Mouse (Mus musculus) intestine, postnatal 0 days (tissue): Measurements from ENCODE around the gene Lpin2. TPM values are rescaled to one million over a fixed set of nuclear protein-coding genes. Genes with fewer than 3 reads are reported as not detected.
A peak's percentile ranks its signal among the peaks of the same experiment; 100 is the strongest.

Experiments
- ATAC-seq: fragments of 200-750 bp; cut with Nextera tagmentation; 2 replicates; pipeline ENCODE4 v1.8.0; 2017; ENCODE audit warnings: mild to moderate bottlenecking, moderate TSS enrichment, moderate library complexity
- H3K27ac ChIP-seq: fragments of 300-500 bp; sonication (generic); 2 replicates; pipeline ENCODE4 v1.5.1; 2014; ENCODE audit warnings: mild to moderate bottlenecking, low read depth, low read length, moderate library complexity
- H3K27me3 ChIP-seq: fragments of 300-500 bp; sonication (generic); replicated peaks from 2 replicates; pipeline ENCODE4 v1.6.1; 2014; ENCODE audit warnings: low read length, mixed read lengths; ENCODE audit not compliant: control insufficient read depth, insufficient read depth
- H3K36me3 ChIP-seq: fragments of 300-500 bp; sonication (generic); 2 replicates; pipeline ENCODE4 v1.6.1; 2014; ENCODE audit warnings: mild to moderate bottlenecking, moderate library complexity; ENCODE audit not compliant: control insufficient read depth, insufficient read depth
- H3K4me1 ChIP-seq: fragments of 300-500 bp; sonication (generic); replicated peaks from 2 replicates; pipeline ENCODE4 v1.6.1; 2014; ENCODE audit warnings: antibody characterized with exemption, low read length, mixed read lengths; ENCODE audit not compliant: control insufficient read depth, insufficient read depth
- H3K4me2 ChIP-seq: fragments of 300-500 bp; sonication (generic); replicated peaks from 2 replicates; pipeline ENCODE4 v1.6.1; 2014; ENCODE audit warnings: low read depth, mild to moderate bottlenecking, moderate library complexity
- H3K4me3 ChIP-seq: fragments of 300-500 bp; sonication (generic); 2 replicates; pipeline ENCODE4 v1.5.1; 2014; ENCODE audit warnings: low read depth, low read length
- H3K9ac ChIP-seq: fragments of 300-500 bp; sonication (generic); 2 replicates; pipeline ENCODE4 v1.6.1; 2014; ENCODE audit warnings: mild to moderate bottlenecking, low read depth, low read length
- H3K9me3 ChIP-seq: fragments of 300-500 bp; sonication (generic); 2 replicates; pipeline ENCODE4 v1.6.1; 2016; ENCODE audit warnings: mixed run types; ENCODE audit not compliant: control insufficient read depth
- CTCF ChIP-seq: sonication (generic); IDR thresholded peaks from 2 replicates; pipeline ENCODE4 v1.5.1; 2016; ENCODE audit warnings: low read depth, mild to moderate bottlenecking, control low read depth, antibody characterized with exemption, moderate library complexity
- WGBS: fragments of 180-500 bp; shearing (Covaris S2); extraction: QIAGEN DNeasy Blood & Tissue Kit; methylation state at CpG from one replicate; pipeline ENCODE4 v1.1.7; 2014; 5-methylcytosine and 5-hydroxymethylcytosine counted together
- polyA plus RNA-seq: library from polyadenylated mRNA; unstranded; fragments of >200 nt; fragmentation: Nextera tagmentation; extraction: Ambion mirVana; gene quantifications from 2 replicates; pipeline ENCODE4 v1.2.1, GENCODE M21; 2015

Lpin2 gene
- polyA plus RNA-seq, 1 experiment from 2014 or later, result 22.2 TPM

GRCm38 (mm10) chr17:71185368-71185767 is 3.0 kb downstream of the Lpin2 start:
- Histone ChIP-seq H3K27ac (peak overlapping the region; percentile 88), H3K4me2 (peak overlapping the region; percentile 84), H3K9me3 (no peaks in the 10 kb centered on the region), H3K4me1 (peaks cover 5% of the 10 kb centered on the region; the same call in 1 of the 2 replicates), H3K9ac (0 out of 2 replicates have a peak overlapping the region, but pooled peaks have one; percentile 97), H3K36me3 (no peaks in the 10 kb centered on the region), H3K27me3 (no peaks in the 10 kb centered on the region), H3K4me3 (peak overlapping the region; percentile 97)
- no peak for ATAC-seq
- WGBS, result 26% methylated on average over 1 of the region's 1 CpGs
- TF ChIP-seq CTCF, result no peak

GRCm38 (mm10) chr17:71190589-71190988 is 8.2 kb downstream of the Lpin2 start:
- no peaks in the 10 kb centered on the region for H3K36me3 ChIP-seq
- peak overlapping the region; percentile 68 for H3K27ac ChIP-seq
- no peak for TF ChIP-seq CTCF
- H3K4me1 ChIP-seq, result no peaks in the 10 kb centered on the region; the same call in 1 of the 2 replicates
- H3K9ac ChIP-seq, result no peak overlapping the region
- 26% methylated on average over 7 of the region's 7 CpGs for WGBS
- H3K4me3 ChIP-seq, result no peak overlapping the region
- no peaks in the 10 kb centered on the region for H3K27me3 ChIP-seq
- no peaks in the 10 kb centered on the region for H3K9me3 ChIP-seq
- peak; percentile 37 for ATAC-seq
- H3K4me2 ChIP-seq, result peak overlapping the region; percentile 37

- peak overlapping the region; percentile 81; the same call in 1 of the 2 replicates for H3K27ac ChIP-seq
- H3K4me3 ChIP-seq, result no peak overlapping the region
- no peaks in the 10 kb centered on the region; the same call in 1 of the 2 replicates for H3K4me1 ChIP-seq
- peak overlapping the region; percentile 37 for H3K4me2 ChIP-seq
- peak; percentile 55 for ATAC-seq
- WGBS, result 86% methylated on average over 2 of the region's 2 CpGs
- H3K27me3 ChIP-seq, result no peaks in the 10 kb centered on the region
- H3K9ac ChIP-seq, result no peak overlapping the region
- H3K36me3 ChIP-seq, result no peaks in the 10 kb centered on the region
- no peaks in the 10 kb centered on the region for H3K9me3 ChIP-seq
- TF ChIP-seq CTCF, result no peak
Observed at GRCm38 (mm10) chr17:71191063-71191462, 8.7 kb downstream of the Lpin2 start.

- ATAC-seq, result peak; percentile 74
- Histone ChIP-seq H3K27ac (peak overlapping the region; percentile 81), H3K4me1 (no peaks in the 10 kb centered on the region; the same call in 1 of the 2 replicates), H3K9ac (no peak overlapping the region), H3K36me3 (no peaks in the 10 kb centered on the region), H3K27me3 (no peaks in the 10 kb centered on the region), H3K4me3 (no peak overlapping the region), H3K4me2 (peak overlapping the region; percentile 18; the same call in 1 of the 2 replicates), H3K9me3 (no peaks in the 10 kb centered on the region)
- 56% methylated on average over 8 of the region's 8 CpGs for WGBS
- TF ChIP-seq CTCF, result peak; percentile 64
Observed at GRCm38 (mm10) chr17:71191651-71192419, 9.5 kb downstream of the Lpin2 start.

- Histone ChIP-seq H3K9ac (no peak overlapping the region), H3K4me1 (no peaks in the 10 kb centered on the region; the same call in 1 of the 2 replicates), H3K36me3 (no peaks in the 10 kb centered on the region), H3K4me2 (no peak overlapping the region), H3K4me3 (no peak overlapping the region), H3K9me3 (no peaks in the 10 kb centered on the region), H3K27ac (no peak overlapping the region), H3K27me3 (no peaks in the 10 kb centered on the region)
- no peak for ATAC-seq
- TF ChIP-seq CTCF, result no peak
- WGBS, result 63% methylated on average over 1 of the region's 1 CpGs
Observed at GRCm38 (mm10) chr17:71193019-71193418, 10.7 kb downstream of the Lpin2 start.

GRCm38 (mm10) chr17:71193485-71193884 is 11.1 kb downstream of the Lpin2 start:
- H3K9ac ChIP-seq, result no peak overlapping the region
- H3K4me3 ChIP-seq, result no peak overlapping the region
- ATAC-seq, result no peak
- H3K27me3 ChIP-seq, result no peaks in the 10 kb centered on the region
- no peaks in the 10 kb centered on the region; the same call in 1 of the 2 replicates for H3K4me1 ChIP-seq
- no peak overlapping the region for H3K27ac ChIP-seq
- no peak overlapping the region for H3K4me2 ChIP-seq
- no peak for TF ChIP-seq CTCF
- no peaks in the 10 kb centered on the region for H3K9me3 ChIP-seq
- 70% methylated on average over 1 of the region's 1 CpGs for WGBS
- H3K36me3 ChIP-seq, result no peaks in the 10 kb centered on the region
